Mouse (Mus musculus): ENCODE data around the gene Cnrip1. TPM values are rescaled to one million over a fixed set of nuclear protein-coding genes. Genes with fewer than 3 reads are reported as not detected.

Cnrip1 gene
- total and polyA plus RNA-seq, 3 experiments = 3.3 to 6.4 (median 3.5) TPM

GRCm38 (mm10) chr11:17083455-17083854, 32.1 kb downstream of the Cnrip1 start:
- 82% methylated on average over 3 of the region's 3 CpGs for WGBS
- H3K36me3 ChIP-seq (ENCODE audit: control insufficient read depth, insufficient read depth, low read length) = no peaks in the 10 kb centered on the region; the same call in 1 of the 2 replicates

GRCm38 (mm10) chr11:17083866-17084265, 32.5 kb downstream of the Cnrip1 start:
- intact Hi-C loops (cut with DNase I) = no loop called here
- Histone ChIP-seq H3K36me3 (ENCODE audit: control insufficient read depth, insufficient read depth, low read length) (no peaks in the 10 kb centered on the region; the same call in 1 of the 2 replicates), H3K4me1 (ENCODE audit: control insufficient read depth, insufficient read depth, low read length) (no peaks in the 10 kb centered on the region; the same call in 1 of the 2 replicates), H3K79me2 (replicated peaks; ENCODE audit: control insufficient read depth, insufficient read depth, low read length) (no peaks in the 10 kb centered on the region), H3K4me3 (no peak overlapping the region), H3K9ac (ENCODE audit: low read depth, low read length) (no peak overlapping the region), H3K27ac (no peak overlapping the region), H3K27me3 (ENCODE audit: control insufficient read depth, insufficient read depth, low read length) (no peaks in the 10 kb centered on the region)
- DNase-seq = no peak
- TF ChIP-seq POLR2A (IDR thresholded peaks at IDR 0.05; ENCODE audit: insufficient read depth, low read depth, low read length) = no peak
- TF ChIP-seq CTCF (IDR thresholded peaks at IDR 0.05) = no peak
- TF ChIP-seq EP300 (IDR thresholded peaks at IDR 0.05; ENCODE audit: insufficient read depth, low read depth, low read length) = no peak
- WGBS = 16% methylated on average over 1 of the region's 1 CpGs

More at GRCm38 (mm10) chr11:17083455-17083854, 32.1 kb downstream of the Cnrip1 start:
- TF ChIP-seq EP300 (IDR thresholded peaks at IDR 0.05; ENCODE audit: insufficient read depth, low read depth, low read length) = no peak
- no peak for TF ChIP-seq POLR2A (IDR thresholded peaks at IDR 0.05; ENCODE audit: insufficient read depth, low read depth, low read length)
- no peak for TF ChIP-seq CTCF (IDR thresholded peaks at IDR 0.05)
- no peaks in the 10 kb centered on the region for H3K79me2 ChIP-seq (replicated peaks; ENCODE audit: control insufficient read depth, insufficient read depth, low read length)
- H3K4me1 ChIP-seq (ENCODE audit: control insufficient read depth, insufficient read depth, low read length) = no peaks in the 10 kb centered on the region; the same call in 1 of the 2 replicates
- H3K4me3 ChIP-seq = no peak overlapping the region
- intact Hi-C loops (cut with DNase I) = no loop called here
- H3K27ac ChIP-seq = no peak overlapping the region
- DNase-seq = no peak
- H3K9ac ChIP-seq (ENCODE audit: low read depth, low read length) = no peak overlapping the region
- H3K27me3 ChIP-seq (ENCODE audit: control insufficient read depth, insufficient read depth, low read length) = no peaks in the 10 kb centered on the region

- no peaks in the 10 kb centered on the region for H3K27me3 ChIP-seq (ENCODE audit: control insufficient read depth, insufficient read depth, low read length)
- H3K4me1 ChIP-seq (ENCODE audit: control insufficient read depth, insufficient read depth, low read length) = no peaks in the 10 kb centered on the region; the same call in 1 of the 2 replicates
- intact Hi-C loops (cut with DNase I) = no loop called here
- 14% methylated on average over 5 of the region's 5 CpGs for WGBS
- no peaks in the 10 kb centered on the region; the same call in 1 of the 2 replicates for H3K36me3 ChIP-seq (ENCODE audit: control insufficient read depth, insufficient read depth, low read length)
- no peak overlapping the region for H3K4me3 ChIP-seq
- no peak for TF ChIP-seq EP300 (IDR thresholded peaks at IDR 0.05; ENCODE audit: insufficient read depth, low read depth, low read length)
- no peak for TF ChIP-seq CTCF (IDR thresholded peaks at IDR 0.05)
- TF ChIP-seq POLR2A (IDR thresholded peaks at IDR 0.05; ENCODE audit: insufficient read depth, low read depth, low read length) = no peak
- no peak overlapping the region for H3K9ac ChIP-seq (ENCODE audit: low read depth, low read length)
- no peak overlapping the region for H3K27ac ChIP-seq
- DNase-seq = no peak
- H3K79me2 ChIP-seq (replicated peaks; ENCODE audit: control insufficient read depth, insufficient read depth, low read length) = no peaks in the 10 kb centered on the region
These were observed 34.7 kb downstream of the Cnrip1 start for GRCm38 (mm10) chr11:17086106-17086505.

GRCm38 (mm10) chr11:17106936-17107335, 55.5 kb downstream of the Cnrip1 start:
- TF ChIP-seq CTCF (IDR thresholded peaks at IDR 0.05) = no peak
- no peak for TF ChIP-seq EP300 (IDR thresholded peaks at IDR 0.05; ENCODE audit: insufficient read depth, low read depth, low read length)
- no peak for TF ChIP-seq POLR2A (IDR thresholded peaks at IDR 0.05; ENCODE audit: insufficient read depth, low read depth, low read length)
- H3K9ac ChIP-seq (ENCODE audit: low read depth, low read length) = no peak overlapping the region
- WGBS = 84% methylated on average over 5 of the region's 5 CpGs
- no peaks in the 10 kb centered on the region for H3K79me2 ChIP-seq (replicated peaks; ENCODE audit: control insufficient read depth, insufficient read depth, low read length)
- intact Hi-C loops (cut with DNase I) = no loop called here
- no peak overlapping the region for H3K27ac ChIP-seq
- no peak overlapping the region for H3K4me3 ChIP-seq
- H3K4me1 ChIP-seq (ENCODE audit: control insufficient read depth, insufficient read depth, low read length) = no peaks in the 10 kb centered on the region
- H3K36me3 ChIP-seq (ENCODE audit: control insufficient read depth, insufficient read depth, low read length) = no peaks in the 10 kb centered on the region
- H3K27me3 ChIP-seq (ENCODE audit: control insufficient read depth, insufficient read depth, low read length) = no peaks in the 10 kb centered on the region
- DNase-seq = no peak

GRCm38 (mm10) chr11:17107359-17107758, 56.0 kb downstream of the Cnrip1 start:
- no peak for DNase-seq
- Histone ChIP-seq H3K27me3 (ENCODE audit: control insufficient read depth, insufficient read depth, low read length) (no peaks in the 10 kb centered on the region), H3K4me3 (no peak overlapping the region), H3K27ac (no peak overlapping the region), H3K9ac (ENCODE audit: low read depth, low read length) (no peak overlapping the region), H3K4me1 (ENCODE audit: control insufficient read depth, insufficient read depth, low read length) (no peaks in the 10 kb centered on the region), H3K36me3 (ENCODE audit: control insufficient read depth, insufficient read depth, low read length) (no peaks in the 10 kb centered on the region), H3K79me2 (replicated peaks; ENCODE audit: control insufficient read depth, insufficient read depth, low read length) (no peaks in the 10 kb centered on the region)
- WGBS = 72% methylated on average over 6 of the region's 6 CpGs
- intact Hi-C loops (cut with DNase I) = no loop called here
- TF ChIP-seq POLR2A (IDR thresholded peaks at IDR 0.05; ENCODE audit: insufficient read depth, low read depth, low read length) = no peak
- TF ChIP-seq EP300 (IDR thresholded peaks at IDR 0.05; ENCODE audit: insufficient read depth, low read depth, low read length) = no peak
- no peak for TF ChIP-seq CTCF (IDR thresholded peaks at IDR 0.05)

- WGBS = 61% methylated on average over 1 of the region's 1 CpGs
- no peaks in the 10 kb centered on the region for H3K4me1 ChIP-seq (ENCODE audit: control insufficient read depth, insufficient read depth, low read length)
- no peak for TF ChIP-seq POLR2A (IDR thresholded peaks at IDR 0.05; ENCODE audit: insufficient read depth, low read depth, low read length)
- no peak for TF ChIP-seq CTCF (IDR thresholded peaks at IDR 0.05)
- TF ChIP-seq EP300 (IDR thresholded peaks at IDR 0.05; ENCODE audit: insufficient read depth, low read depth, low read length) = no peak
- no peak overlapping the region for H3K9ac ChIP-seq (ENCODE audit: low read depth, low read length)
- H3K27ac ChIP-seq = no peak overlapping the region
- intact Hi-C loops (cut with DNase I) = no loop called here
- H3K4me3 ChIP-seq = no peak overlapping the region
- DNase-seq = no peak
- H3K36me3 ChIP-seq (ENCODE audit: control insufficient read depth, insufficient read depth, low read length) = no peaks in the 10 kb centered on the region
- H3K27me3 ChIP-seq (ENCODE audit: control insufficient read depth, insufficient read depth, low read length) = no peaks in the 10 kb centered on the region
- H3K79me2 ChIP-seq (replicated peaks; ENCODE audit: control insufficient read depth, insufficient read depth, low read length) = no peaks in the 10 kb centered on the region
These were observed 61.2 kb downstream of the Cnrip1 start for GRCm38 (mm10) chr11:17112419-17113090.
